Mouse (Mus musculus) natural killer cell, adult 2 months (primary cell): ENCODE data around the gene Hspa4.

Experiments used
- DNase-seq, 2 experiments: peaks; one replicate each; pipeline ENCODE4 v3.0.0; 2022; ENCODE audit warnings: low spot score in 2 of 2

Gene Hspa4

DNA sequence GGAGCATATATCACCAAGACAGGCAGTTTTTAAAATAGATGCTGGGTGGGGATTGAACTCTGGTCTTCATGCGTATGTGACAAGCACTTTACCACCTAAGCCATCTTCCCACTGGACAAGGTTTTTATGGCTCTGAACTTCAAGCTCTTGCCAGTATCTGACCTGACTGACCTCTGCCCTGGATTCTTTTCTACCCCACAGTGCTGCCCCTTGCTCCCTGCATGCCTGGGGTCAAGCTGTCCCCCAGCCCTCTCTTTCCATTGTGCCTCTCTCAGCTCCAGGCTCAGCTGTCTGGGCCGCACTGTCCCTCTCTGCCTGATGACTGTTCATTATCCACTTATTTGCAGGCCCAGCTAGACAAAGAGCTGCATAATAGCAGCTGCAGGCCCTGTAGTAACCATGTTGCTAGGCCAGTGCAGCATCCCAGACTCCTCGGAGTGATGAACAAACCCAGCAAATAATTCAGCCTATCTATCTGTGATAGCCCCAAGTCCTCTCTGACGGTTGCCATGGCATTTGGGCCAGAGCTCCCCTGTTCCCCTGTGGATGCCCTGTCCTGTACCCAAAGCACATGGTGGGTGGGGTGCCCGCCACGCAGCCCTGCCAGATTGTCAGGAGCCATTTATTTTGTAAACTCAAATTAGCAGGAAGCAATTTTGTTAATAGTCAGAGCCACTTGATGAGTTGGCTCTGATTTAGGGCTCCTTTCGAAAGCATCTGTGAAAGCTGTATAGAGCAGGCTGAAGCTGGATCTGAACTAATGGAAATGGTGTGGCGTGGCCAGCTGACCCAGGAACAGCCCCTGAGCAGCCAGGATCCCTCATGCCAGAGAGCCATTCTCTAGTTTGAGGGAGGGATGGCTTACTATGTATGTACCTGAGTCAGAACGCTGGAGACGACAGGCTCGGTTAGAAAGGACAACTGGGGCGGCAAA is 47.8 kb downstream of the Hspa4 start:
- no peak for DNase-seq

DNA sequence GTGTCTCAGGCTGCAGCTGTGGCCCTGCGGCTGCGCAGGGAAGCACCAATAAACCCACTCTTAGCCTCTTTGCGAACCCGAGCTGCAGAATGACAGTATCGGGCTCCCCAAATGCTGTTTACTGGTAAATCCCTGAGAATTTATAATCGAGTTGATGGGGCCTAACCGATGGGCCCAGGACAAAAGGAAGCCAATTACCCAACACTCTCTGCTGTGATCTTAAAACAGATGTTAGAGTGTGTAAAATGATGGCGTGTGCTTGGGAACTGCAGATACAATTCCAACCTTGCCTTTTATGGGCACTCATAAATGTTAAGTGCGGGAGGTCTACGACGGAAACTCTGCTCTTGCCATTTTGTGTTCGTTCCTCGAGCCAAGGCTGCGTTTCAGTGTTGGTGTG is 49.5 kb downstream of the Hspa4 start:
- DNase-seq = no peak

- no peak for DNase-seq
Observed at GRCm38 (mm10) chr11:53249686-53250085, 50.6 kb downstream of the Hspa4 start.

GRCm38 (mm10) chr11:53245561-53245960 is 54.7 kb downstream of the Hspa4 start:
- no peak for DNase-seq

- DNase-seq = no peak
Observed at GRCm38 (mm10) chr11:53243199-53243598, 57.1 kb downstream of the Hspa4 start.

- DNase-seq = no peak
Observed at GRCm38 (mm10) chr11:53233590-53233989, 66.7 kb downstream of the Hspa4 start.

DNA sequence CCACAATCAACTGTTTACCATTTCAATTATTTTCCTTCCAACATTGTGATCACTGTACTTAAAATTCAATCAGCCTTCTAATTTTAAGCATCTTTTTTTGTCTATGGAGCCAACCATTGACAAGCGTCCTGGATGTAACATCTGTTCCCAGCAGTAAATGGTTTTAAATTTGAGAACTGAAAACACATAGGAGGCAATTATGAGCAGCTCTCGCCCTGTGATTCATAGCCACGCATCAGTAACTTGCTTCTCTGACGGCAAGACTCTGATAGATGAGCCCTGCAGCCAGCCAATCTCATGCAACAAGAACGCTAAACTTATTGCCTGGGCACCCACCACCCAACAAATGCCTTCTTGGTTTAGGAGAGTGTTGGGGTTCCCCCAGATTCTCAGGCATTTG is 68.4 kb downstream of the Hspa4 start:
- DNase-seq = no peak

DNA sequence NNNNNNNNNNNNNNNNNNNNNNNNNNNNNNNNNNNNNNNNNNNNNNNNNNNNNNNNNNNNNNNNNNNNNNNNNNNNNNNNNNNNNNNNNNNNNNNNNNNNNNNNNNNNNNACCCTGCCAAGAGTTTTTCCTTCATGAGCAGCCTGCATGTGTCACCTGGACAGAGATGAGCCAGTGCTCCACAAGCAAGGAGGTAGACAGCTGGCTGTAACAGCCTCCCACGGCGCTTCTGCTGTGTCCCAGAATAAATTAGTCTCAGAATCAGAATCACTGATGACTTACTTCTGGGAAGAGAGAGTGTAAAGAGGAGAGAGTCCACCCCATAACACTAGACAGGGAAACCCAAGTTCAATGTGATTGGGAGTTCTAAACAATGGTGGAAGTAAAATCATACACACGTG is 71.2 kb downstream of the Hspa4 start:
- no peak for DNase-seq

GRCm38 (mm10) chr11:53210876-53211275 is 89.4 kb downstream of the Hspa4 start:
- DNase-seq = no peak
